Mouse (Mus musculus) heart, embryonic 12.5 days (tissue): ENCODE data around the gene Mad1l1. TPM values are rescaled to one million over a fixed set of nuclear protein-coding genes. Genes with fewer than 3 reads are reported as not detected.

Experiments
- ATAC-seq: fragments of 200-750 bp; cut with Nextera tagmentation; 2 replicates; pipeline ENCODE4 v1.8.0; 2017; ENCODE audit warnings: moderate TSS enrichment, moderate library complexity; ENCODE audit not compliant: insufficient number of reproducible peaks, low FRiP score
- H3K27ac ChIP-seq: fragments of 300-500 bp; sonication (generic); 2 replicates; pipeline ENCODE4 v1.5.1; 2016; ENCODE audit warnings: mild to moderate bottlenecking, moderate library complexity; ENCODE audit not compliant: poor library complexity, severe bottlenecking
- H3K27me3 ChIP-seq: fragments of 300-500 bp; sonication (generic); replicated peaks from 2 replicates; pipeline ENCODE4 v1.6.1; 2016; ENCODE audit warnings: mild to moderate bottlenecking, moderate library complexity
- H3K36me3 ChIP-seq: fragments of 300-500 bp; sonication (generic); 2 replicates; pipeline ENCODE4 v1.6.1; 2016; ENCODE audit warnings: mild to moderate bottlenecking, moderate library complexity
- H3K4me1 ChIP-seq: fragments of 300-500 bp; sonication (generic); replicated peaks from 2 replicates; pipeline ENCODE4 v1.6.1; 2016; ENCODE audit warnings: mild to moderate bottlenecking
- H3K4me2 ChIP-seq: fragments of 300-500 bp; sonication (generic); 2 replicates; pipeline ENCODE4 v1.6.1; 2016; ENCODE audit warnings: mild to moderate bottlenecking, moderate library complexity
- H3K4me3 ChIP-seq: fragments of 300-500 bp; sonication (generic); 2 replicates; pipeline ENCODE4 v1.5.1; 2016; ENCODE audit warnings: mild to moderate bottlenecking
- H3K9ac ChIP-seq: fragments of 300-500 bp; sonication (generic); 2 replicates; pipeline ENCODE4 v1.6.1; 2016; ENCODE audit warnings: mild to moderate bottlenecking, moderate library complexity
- H3K9me3 ChIP-seq: fragments of 300-500 bp; sonication (generic); replicated peaks from 2 replicates; pipeline ENCODE4 v1.6.1; 2016; ENCODE audit warnings: mild to moderate bottlenecking, moderate library complexity
- WGBS: fragments of 180-500 bp; shearing (Covaris S2); methylation state at CpG from one replicate; pipeline ENCODE4 v1.1.7; 2016; 5-methylcytosine and 5-hydroxymethylcytosine counted together
- polyA plus RNA-seq: library from polyadenylated mRNA; unstranded; fragments of >200 nt; fragmentation: Nextera tagmentation; extraction: Ambion mirVana; gene quantifications from 2 replicates; pipeline ENCODE4 v1.2.1, GENCODE M21; 2016

Mad1l1 gene
- polyA plus RNA-seq, 1 experiment from 2014 or later: 26.3 TPM

DNA sequence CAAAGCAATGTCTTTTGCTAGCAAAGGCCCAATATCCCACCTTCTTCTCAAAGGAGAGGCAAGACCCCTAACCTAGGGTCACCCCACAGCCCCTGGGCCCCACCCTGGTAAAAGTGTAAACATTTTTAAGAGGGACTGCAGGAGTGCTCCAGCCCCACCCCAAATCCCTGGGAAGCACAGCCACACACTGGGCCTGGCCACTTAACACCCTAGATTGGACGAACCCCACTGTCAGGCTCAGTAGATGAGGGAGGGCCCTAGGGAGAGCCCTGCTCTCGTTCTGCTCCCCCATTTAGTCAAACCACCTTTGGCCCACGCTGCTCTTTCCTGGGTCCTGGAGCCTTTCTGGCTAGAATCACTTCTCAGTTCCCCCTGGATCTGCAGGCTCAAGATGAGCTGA lies 145.0 kb downstream of the Mad1l1 start:
- no peak overlapping the region for H3K27ac ChIP-seq
- no peak overlapping the region for H3K4me3 ChIP-seq
- H3K27me3 ChIP-seq: no peaks in the 10 kb centered on the region
- no peak overlapping the region for H3K9ac ChIP-seq
- ATAC-seq: no peak
- H3K4me1 ChIP-seq: peaks cover 15% of the 10 kb centered on the region
- no peaks in the 10 kb centered on the region for H3K9me3 ChIP-seq
- WGBS: 58% methylated on average over 3 of the region's 3 CpGs
- no peaks in the 10 kb centered on the region for H3K36me3 ChIP-seq
- no peak overlapping the region for H3K4me2 ChIP-seq

DNA sequence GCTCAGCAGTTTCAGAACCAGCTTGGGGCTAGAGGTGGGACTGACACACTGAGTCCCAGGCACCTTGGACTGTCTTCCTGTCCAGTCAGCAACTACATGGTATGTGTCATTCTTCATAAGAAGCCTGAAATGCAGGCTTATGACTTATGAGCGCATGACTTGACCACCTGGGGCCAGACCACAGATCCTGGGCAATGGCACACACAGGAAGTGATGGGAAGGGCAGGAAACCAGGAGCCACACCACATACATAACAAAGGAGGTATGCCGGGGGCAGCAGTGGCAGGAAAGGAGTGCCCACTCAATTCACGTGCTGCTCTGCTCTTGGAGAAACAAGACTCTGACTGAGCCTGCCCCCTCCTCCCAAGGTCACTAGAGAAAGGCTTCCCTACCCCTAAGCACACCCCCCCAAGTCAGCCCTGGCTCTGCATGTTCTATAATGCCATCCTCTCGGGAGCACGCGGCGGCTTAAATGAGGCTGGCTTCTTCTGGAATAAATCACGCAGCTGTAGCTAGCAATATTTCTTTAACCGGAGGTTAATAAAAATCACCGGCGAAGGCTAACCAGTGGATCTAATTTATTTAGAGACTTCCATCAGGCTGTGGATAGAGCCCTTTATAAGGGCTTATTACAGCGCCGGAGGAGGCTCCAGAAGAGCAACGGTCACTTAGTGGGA lies 146.4 kb downstream of the Mad1l1 start:
- Histone ChIP-seq H3K27me3 (no peaks in the 10 kb centered on the region), H3K4me2 (no peak overlapping the region), H3K4me1 (peaks cover 15% of the 10 kb centered on the region), H3K36me3 (no peaks in the 10 kb centered on the region), H3K9me3 (no peaks in the 10 kb centered on the region), H3K9ac (no peak overlapping the region), H3K4me3 (no peak overlapping the region), H3K27ac (no peak overlapping the region)
- 80% methylated on average over 14 of the region's 14 CpGs for WGBS
- ATAC-seq: no peak

DNA sequence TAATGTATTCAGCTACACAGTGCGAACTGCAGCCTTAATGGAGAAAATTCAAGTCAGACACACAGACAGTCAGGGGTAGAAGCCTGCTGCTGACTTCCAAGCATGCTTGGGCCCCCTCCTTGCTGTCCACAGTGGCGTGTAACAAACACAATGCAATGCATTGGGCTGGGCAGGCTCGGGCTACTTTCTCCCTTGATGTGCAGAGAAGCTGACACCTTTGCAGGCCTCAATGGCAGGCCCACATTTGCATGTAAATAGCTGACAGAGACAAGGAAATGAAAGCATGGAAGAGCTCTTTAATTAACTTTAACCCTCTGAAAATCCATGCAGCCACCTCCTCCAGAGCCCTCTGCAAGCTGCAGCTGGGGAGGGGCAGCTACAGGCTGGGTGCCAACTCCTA lies 147.3 kb downstream of the Mad1l1 start:
- no peak for ATAC-seq
- H3K4me3 ChIP-seq: no peak overlapping the region
- H3K36me3 ChIP-seq: no peaks in the 10 kb centered on the region
- H3K9me3 ChIP-seq: no peaks in the 10 kb centered on the region
- no peak overlapping the region for H3K4me2 ChIP-seq
- H3K27me3 ChIP-seq: no peaks in the 10 kb centered on the region
- no peak overlapping the region for H3K27ac ChIP-seq
- H3K4me1 ChIP-seq: peaks cover 15% of the 10 kb centered on the region
- WGBS: 59% methylated on average over 3 of the region's 3 CpGs
- no peak overlapping the region for H3K9ac ChIP-seq

DNA sequence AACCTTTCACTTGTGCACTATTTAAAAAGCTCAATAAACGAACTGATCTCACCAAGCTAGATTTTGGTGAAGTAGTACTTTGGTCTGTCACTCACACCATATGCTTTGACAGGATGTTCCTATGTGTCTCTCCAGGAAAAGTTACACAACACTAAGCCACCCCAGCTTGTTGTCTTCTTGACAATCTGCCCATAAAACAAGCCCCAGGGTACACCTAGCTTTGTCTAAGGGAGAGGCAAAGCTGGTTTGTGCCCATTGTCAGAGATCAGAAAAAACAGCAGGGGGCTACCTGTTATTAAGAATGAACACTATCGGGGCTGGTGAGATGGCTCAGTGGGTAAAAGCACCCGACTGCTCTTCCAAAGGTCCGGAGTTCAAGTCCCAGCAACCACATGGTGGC lies 148.2 kb downstream of the Mad1l1 start:
- no peak for ATAC-seq
- Histone ChIP-seq H3K27ac (no peak overlapping the region), H3K9ac (no peak overlapping the region), H3K4me3 (no peak overlapping the region), H3K27me3 (no peaks in the 10 kb centered on the region), H3K36me3 (no peaks in the 10 kb centered on the region), H3K9me3 (no peaks in the 10 kb centered on the region), H3K4me2 (no peak overlapping the region), H3K4me1 (peaks cover 8% of the 10 kb centered on the region)
- 85% methylated on average over 4 of the region's 4 CpGs for WGBS

DNA sequence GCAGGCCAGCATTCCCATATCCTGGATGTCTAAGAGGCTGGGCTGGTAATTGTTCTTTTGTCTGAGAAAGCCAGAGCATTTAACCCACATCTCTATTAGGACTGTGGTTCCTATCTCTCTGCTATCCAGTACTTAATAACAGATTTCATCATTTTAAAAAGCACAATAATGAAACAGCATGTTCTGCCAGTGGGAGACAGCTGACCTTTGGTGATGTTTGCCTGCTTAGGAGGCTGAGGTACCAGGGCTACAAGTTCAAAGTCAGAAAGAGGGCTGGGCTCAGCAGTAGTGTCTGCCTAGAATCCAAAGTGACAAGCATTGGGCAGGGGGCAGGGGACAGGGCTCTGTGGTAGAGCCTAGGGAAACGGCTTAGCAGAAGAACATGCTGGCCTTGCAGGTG lies 149.6 kb downstream of the Mad1l1 start:
- Histone ChIP-seq H3K36me3 (no peaks in the 10 kb centered on the region), H3K27ac (no peak overlapping the region), H3K9ac (no peak overlapping the region), H3K4me3 (no peak overlapping the region), H3K9me3 (no peaks in the 10 kb centered on the region), H3K4me1 (peaks cover 11% of the 10 kb centered on the region), H3K4me2 (no peak overlapping the region), H3K27me3 (no peaks in the 10 kb centered on the region)
- no peak for ATAC-seq
- 64% methylated on average over 1 of the region's 1 CpGs for WGBS

DNA sequence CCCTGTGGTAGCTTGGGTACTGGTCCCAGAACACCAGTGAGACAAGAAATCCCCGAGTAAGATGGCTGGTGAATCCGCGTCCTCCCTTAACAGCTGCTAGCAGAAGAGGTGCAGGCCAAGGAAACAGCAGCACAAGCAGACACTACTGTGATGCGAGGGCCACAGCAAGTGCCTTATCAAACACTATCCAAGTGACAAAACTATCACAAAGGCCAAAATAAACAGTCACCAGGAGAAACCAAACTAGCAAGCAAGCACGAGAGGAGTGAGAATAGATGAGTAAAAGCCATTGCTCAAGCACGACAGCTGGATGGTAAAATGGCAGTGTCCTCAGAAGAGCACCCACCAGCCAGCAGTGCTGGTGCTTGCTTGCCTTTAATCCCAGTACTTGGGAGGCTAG lies 153.8 kb downstream of the Mad1l1 start:
- no peaks in the 10 kb centered on the region for H3K27me3 ChIP-seq
- H3K4me3 ChIP-seq: no peak overlapping the region
- H3K4me1 ChIP-seq: peaks cover 18% of the 10 kb centered on the region
- no peak overlapping the region for H3K4me2 ChIP-seq
- H3K27ac ChIP-seq: no peak overlapping the region
- 44% methylated on average over 6 of the region's 6 CpGs for WGBS
- no peak overlapping the region for H3K9ac ChIP-seq
- no peaks in the 10 kb centered on the region for H3K36me3 ChIP-seq
- no peaks in the 10 kb centered on the region for H3K9me3 ChIP-seq
- no peak for ATAC-seq

GRCm38 (mm10) chr5:140167080-140167479 lies 154.3 kb downstream of the Mad1l1 start:
- H3K4me3 ChIP-seq: no peak overlapping the region
- peaks cover 18% of the 10 kb centered on the region for H3K4me1 ChIP-seq
- no peak for ATAC-seq
- no peaks in the 10 kb centered on the region for H3K9me3 ChIP-seq
- H3K27ac ChIP-seq: no peak overlapping the region
- H3K9ac ChIP-seq: no peak overlapping the region
- no peaks in the 10 kb centered on the region for H3K36me3 ChIP-seq
- WGBS: 84% methylated on average over 6 of the region's 6 CpGs
- H3K27me3 ChIP-seq: no peaks in the 10 kb centered on the region
- H3K4me2 ChIP-seq: no peak overlapping the region

DNA sequence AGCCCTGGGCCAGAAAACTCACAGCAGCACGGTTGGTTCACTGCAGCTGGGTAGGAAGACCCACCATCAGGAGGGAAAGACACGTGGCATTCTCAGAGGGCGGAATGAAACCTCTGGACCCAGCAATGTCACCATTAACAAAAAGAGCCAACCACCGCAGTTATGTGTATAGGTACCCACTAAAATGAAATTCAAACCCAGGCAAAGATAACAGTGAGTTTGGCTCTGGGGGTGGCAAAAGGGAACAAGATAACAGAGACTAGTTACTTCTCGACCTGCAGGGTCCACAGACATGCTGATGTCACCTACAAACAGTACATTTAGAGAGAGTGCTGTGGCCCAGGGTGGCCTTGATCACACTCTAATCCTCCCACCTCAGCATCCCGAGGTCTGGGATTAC lies 157.4 kb downstream of the Mad1l1 start:
- no peak overlapping the region for H3K4me2 ChIP-seq
- no peak overlapping the region for H3K9ac ChIP-seq
- no peak for ATAC-seq
- H3K27ac ChIP-seq: no peak overlapping the region
- H3K9me3 ChIP-seq: no peaks in the 10 kb centered on the region
- peaks cover 18% of the 10 kb centered on the region for H3K4me1 ChIP-seq
- no peak overlapping the region for H3K4me3 ChIP-seq
- H3K27me3 ChIP-seq: no peaks in the 10 kb centered on the region
- no peaks in the 10 kb centered on the region for H3K36me3 ChIP-seq
- WGBS: 76% methylated on average over 6 of the region's 6 CpGs

DNA sequence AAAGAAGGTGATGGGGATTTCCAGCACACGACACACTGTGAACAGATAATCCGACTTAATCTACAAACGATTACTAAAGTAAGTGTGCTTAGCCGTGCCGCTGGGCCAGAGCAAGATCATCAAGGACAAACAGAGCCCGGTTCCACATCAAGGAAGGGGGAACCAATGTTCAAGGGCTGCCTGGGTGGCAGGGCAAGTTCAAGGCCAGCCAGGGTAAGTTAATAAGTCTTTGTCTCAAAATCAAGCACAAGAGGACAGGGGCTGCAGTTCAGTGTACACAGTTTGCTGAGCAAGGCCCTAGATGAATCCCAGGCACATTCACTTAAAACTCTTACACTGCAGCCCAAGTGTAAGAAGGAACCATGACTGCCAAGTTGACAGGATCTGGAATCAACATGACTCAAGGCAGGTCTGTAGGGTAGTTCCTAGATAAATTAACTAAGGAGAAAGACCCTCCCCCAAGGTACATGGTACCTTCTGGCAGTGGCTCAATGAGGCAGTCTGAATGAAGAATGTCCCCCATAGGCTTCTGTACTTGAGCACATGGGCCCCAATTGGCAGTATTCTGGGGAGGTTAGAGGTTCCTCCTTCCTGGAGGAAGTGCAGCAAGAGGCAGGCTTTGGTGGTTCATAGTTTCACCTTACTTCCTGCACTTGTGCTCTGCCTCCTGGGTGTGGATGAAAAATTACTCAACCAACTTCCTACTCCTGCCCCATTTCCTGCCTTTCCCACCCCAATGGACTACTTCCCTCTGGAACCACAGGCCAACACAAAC lies 159.1 kb downstream of the Mad1l1 start:
- Histone ChIP-seq H3K27me3 (no peaks in the 10 kb centered on the region), H3K36me3 (no peaks in the 10 kb centered on the region), H3K4me3 (no peak overlapping the region), H3K4me1 (peaks cover 22% of the 10 kb centered on the region), H3K4me2 (no peak overlapping the region), H3K27ac (no peak overlapping the region), H3K9ac (no peak overlapping the region), H3K9me3 (no peaks in the 10 kb centered on the region)
- no peak for ATAC-seq
- WGBS: 81% methylated on average over 6 of the region's 6 CpGs

- Histone ChIP-seq H3K9ac (no peak overlapping the region), H3K4me3 (no peak overlapping the region), H3K27me3 (no peaks in the 10 kb centered on the region), H3K27ac (no peak overlapping the region), H3K4me2 (no peak overlapping the region), H3K9me3 (no peaks in the 10 kb centered on the region), H3K4me1 (peaks cover 24% of the 10 kb centered on the region), H3K36me3 (no peaks in the 10 kb centered on the region)
- ATAC-seq: no peak
- 83% methylated on average over 4 of the region's 4 CpGs for WGBS
These were observed 162.3 kb downstream of the Mad1l1 start for GRCm38 (mm10) chr5:140159007-140159406.

DNA sequence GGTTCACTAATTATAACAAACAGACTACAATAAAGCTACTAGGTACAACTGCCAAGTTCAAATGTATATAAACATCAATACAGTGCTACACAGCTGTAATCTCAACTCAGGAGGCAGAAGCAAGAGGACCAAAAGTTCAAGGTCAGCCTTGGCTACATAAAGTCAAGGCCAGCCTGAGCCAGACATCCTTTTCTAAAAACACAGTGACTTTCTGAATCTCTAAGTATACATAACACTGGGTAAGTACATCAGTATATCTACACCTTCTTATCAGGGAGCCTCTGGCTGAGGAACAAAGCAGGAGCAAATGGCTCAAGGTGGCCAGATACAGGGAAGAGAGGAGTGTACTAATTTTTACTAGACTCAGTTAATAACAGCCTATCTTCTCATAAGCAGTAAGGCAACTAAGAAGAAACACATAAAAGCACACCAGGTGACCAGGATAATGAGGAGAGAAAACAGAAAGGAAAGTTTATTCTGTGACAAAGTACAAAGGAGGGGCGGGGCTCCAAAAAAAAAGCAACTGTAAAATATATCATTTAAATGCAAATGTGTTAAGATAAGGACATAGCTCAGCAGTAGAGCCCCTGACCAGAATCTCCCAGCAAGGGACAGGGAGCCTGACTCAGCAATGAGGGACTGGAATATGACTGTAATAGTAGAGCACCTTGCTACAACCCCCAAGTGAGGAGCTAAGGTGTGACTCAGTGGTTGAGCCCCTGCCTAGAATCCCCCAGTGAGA lies 163.3 kb downstream of the Mad1l1 start:
- no peaks in the 10 kb centered on the region for H3K9me3 ChIP-seq
- peaks cover 27% of the 10 kb centered on the region for H3K4me1 ChIP-seq
- H3K4me2 ChIP-seq: no peak overlapping the region
- 88% methylated on average over 1 of the region's 1 CpGs for WGBS
- no peak overlapping the region for H3K9ac ChIP-seq
- H3K27ac ChIP-seq: no peak overlapping the region
- H3K36me3 ChIP-seq: no peaks in the 10 kb centered on the region
- H3K27me3 ChIP-seq: no peaks in the 10 kb centered on the region
- no peak for ATAC-seq
- no peak overlapping the region for H3K4me3 ChIP-seq
